8 mouse cellular contexts compared by ENCODE assay signal in the genomic region with DNA sequence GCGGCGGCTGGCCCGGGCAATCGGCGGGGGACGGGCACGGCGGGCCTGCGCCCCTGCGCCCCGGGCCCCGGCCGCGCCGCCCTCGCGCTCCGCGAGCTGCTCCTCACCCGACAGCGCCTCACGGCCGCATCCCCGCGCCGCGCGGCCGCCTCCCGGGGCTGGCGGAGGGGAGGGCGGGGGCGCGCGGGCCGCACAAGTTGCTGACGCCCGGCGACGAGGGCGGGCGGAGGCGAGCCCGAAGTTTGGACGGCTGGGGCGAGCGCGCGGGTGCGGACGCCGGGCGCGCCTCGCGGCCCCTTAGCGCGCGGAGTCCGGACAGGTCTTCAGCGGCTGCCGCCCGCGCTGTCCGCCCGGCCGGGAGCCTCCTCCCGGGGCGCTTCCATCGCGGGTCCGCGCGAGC. TPM values are rescaled to one million over a fixed set of nuclear protein-coding genes. Genes with fewer than 3 reads are reported as not detected.
A peak's percentile ranks its signal among the peaks of the same experiment; 100 is the strongest.
DNase-seq lines count a peak whose midpoint lies in the region; ATAC-seq and TF ChIP-seq lines count a peak whose summit lies in the region.

No protein-coding gene starts in this region.

- no peaks in the 10 kb centered on the region for H3K36me3 ChIP-seq in forebrain, embryonic 15.5 days
- H3K36me3 ChIP-seq in intestine, embryonic 14.5 days (ENCODE audit: control insufficient read depth, insufficient read depth, low read length) = no peaks in the 10 kb centered on the region
- no peaks in the 10 kb centered on the region for H3K36me3 ChIP-seq in liver, postnatal 0 days (replicated peaks; ENCODE audit: insufficient read depth, low read length)

- H3K4me3 ChIP-seq in forebrain, embryonic 15.5 days = peak overlapping the region; percentile 73
- peak overlapping the region; percentile 75 for H3K4me3 ChIP-seq in intestine, embryonic 14.5 days (ENCODE audit: low read depth, low read length)
- peak overlapping the region; percentile 86 for H3K4me3 ChIP-seq in liver, postnatal 0 days (ENCODE audit: low read depth, low read length)

- no peaks in the 10 kb centered on the region for H3K27me3 ChIP-seq in forebrain, embryonic 15.5 days
- no peaks in the 10 kb centered on the region for H3K27me3 ChIP-seq in intestine, embryonic 14.5 days (replicated peaks; ENCODE audit: control insufficient read depth, insufficient read depth, low read length)
- H3K27me3 ChIP-seq in liver, postnatal 0 days (ENCODE audit: insufficient read depth, low read length) = no peaks in the 10 kb centered on the region

- peaks cover 20% of the 10 kb centered on the region for H3K4me1 ChIP-seq in forebrain, embryonic 15.5 days
- peaks cover 13% of the 10 kb centered on the region for H3K4me1 ChIP-seq in intestine, embryonic 14.5 days (replicated peaks; ENCODE audit: control insufficient read depth, insufficient read depth, low read length)
- H3K4me1 ChIP-seq in liver, postnatal 0 days (ENCODE audit: insufficient read depth) = peaks cover 12% of the 10 kb centered on the region; the same call in 1 of the 2 replicates

- H3K27ac ChIP-seq in forebrain, embryonic 15.5 days (replicated peaks) = peak overlapping the region; percentile 89
- peak overlapping the region; percentile 98 for H3K27ac ChIP-seq in intestine, embryonic 14.5 days (ENCODE audit: low read depth)
- peak overlapping the region; percentile 99 for H3K27ac ChIP-seq in liver, postnatal 0 days (ENCODE audit: low read depth)

- peak; percentile 6 for ATAC-seq in forebrain, embryonic 15.5 days (replicated peaks)
- peak; percentile 30 for ATAC-seq in intestine, embryonic 14.5 days (replicated peaks; ENCODE audit: low FRiP score, low TSS enrichment, low read depth)
- peak; percentile 37 for ATAC-seq in liver, postnatal 0 days

- no peak for TF ChIP-seq EP300 in liver, postnatal 0 days (IDR thresholded peaks at IDR 0.05; ENCODE audit: low read depth)

- WGBS in forebrain, embryonic 15.5 days = 1% methylated on average over 44 of the region's 74 CpGs
- 1% methylated on average over 45 of the region's 74 CpGs for WGBS in intestine, embryonic 14.5 days
- under 1% methylated on average over 36 of the region's 74 CpGs for WGBS in liver, postnatal 0 days (ENCODE audit: insufficient replicate concordance)

- peak; percentile 31 to 62 for DNase-seq in layer of hippocampus, adult 18-20 months (ENCODE audit: low spot score in 2 of 2)
- no peak for DNase-seq in layer of hippocampus, adult 8-10 months (ENCODE audit: low spot score in 2 of 2)
- DNase-seq in adrenal gland, postnatal 10 days = peak; percentile 75
- no peak for DNase-seq in intestine, embryonic 14.5 days (ENCODE audit: low spot score)
- peak; percentile 76 for DNase-seq in liver, postnatal 0 days
- peak; percentile 61 for DNase-seq in retina, embryonic 14.5 days (ENCODE audit: low spot score)
- no peak for DNase-seq in yolk sac, embryonic 10.5 days (ENCODE audit: low spot score)

- H3K9me3 ChIP-seq in forebrain, embryonic 15.5 days = no peaks in the 10 kb centered on the region
- no peaks in the 10 kb centered on the region for H3K9me3 ChIP-seq in intestine, embryonic 14.5 days (ENCODE audit: control insufficient read depth, low read length)
- no peaks in the 10 kb centered on the region for H3K9me3 ChIP-seq in liver, postnatal 0 days (ENCODE audit: low read length)

- H3K9ac ChIP-seq in forebrain, embryonic 15.5 days (replicated peaks) = peak overlapping the region; percentile 52
- H3K9ac ChIP-seq in intestine, embryonic 14.5 days (ENCODE audit: low read length) = peak overlapping the region; percentile 81
- peak overlapping the region; percentile 98 for H3K9ac ChIP-seq in liver, postnatal 0 days (replicated peaks)

- peak overlapping the region; percentile 56 for H3K4me2 ChIP-seq in forebrain, embryonic 15.5 days (replicated peaks)
- H3K4me2 ChIP-seq in intestine, embryonic 14.5 days (ENCODE audit: low read length) = peak overlapping the region; percentile 76
- H3K4me2 ChIP-seq in liver, postnatal 0 days (ENCODE audit: low read depth, low read length) = peak overlapping the region; percentile 82

- no peak for TF ChIP-seq CTCF in liver, postnatal 0 days (IDR thresholded peaks at IDR 0.05; ENCODE audit: low read depth)

RNA-seq across cellular contexts. Expression of a gene that starts 6.6 kb away (rescaled TPM):
- 10 to 100 TPM; 74.6 to 79.3 TPM for total RNA-seq in layer of hippocampus, adult 18-20 months (2021)
- 10 to 100 TPM; 65.1 to 76.6 (median 70.6) TPM for total RNA-seq in layer of hippocampus, adult 8-10 months (2022)
- total RNA-seq in adrenal gland, postnatal 10 days (2021) = 100 to 1,000 TPM; 225 TPM
- polyA plus RNA-seq in forebrain, embryonic 15.5 days (2015; fragmentation: Nextera tagmentation; extraction: Ambion mirVana) = 10.5 and 10.6 TPM in 2 replicates
- 25.2 and 27.1 TPM in 2 replicates for polyA plus RNA-seq in intestine, embryonic 14.5 days (2014; fragmentation: Nextera tagmentation; extraction: Ambion mirVana)
- polyA plus RNA-seq in liver, postnatal 0 days (2015; fragmentation: Nextera tagmentation; extraction: Ambion mirVana) = 27.1 and 30.7 TPM in 2 replicates

Comparison
In these comparisons a context has a peak if more than half of its experiments do, and no peak if none do; other contexts are left out.
1. DNase-seq: peak in layer of hippocampus, adult 18-20 months (2 of 2), adrenal gland, postnatal 10 days (single experiment), liver, postnatal 0 days (single experiment) and retina, embryonic 14.5 days (single experiment); none in layer of hippocampus, adult 8-10 months (0 of 2), intestine, embryonic 14.5 days (single experiment) and yolk sac, embryonic 10.5 days (single experiment).
2. Peak in every context shown above with its lines, with median percentiles within 50 percentile points of each other: ATAC-seq, H3K27ac ChIP-seq, H3K4me2 ChIP-seq, H3K4me3 ChIP-seq and H3K9ac ChIP-seq.